Mouse (Mus musculus): ENCODE results near the gene Plcb1.

GRCm38 (mm10) chr2:135362948-135363347 lies 577.1 kb downstream of the Plcb1 start:
- no peak for TF ChIP-seq ZC3H11A (IDR thresholded peaks at IDR 0.05; ENCODE audit: borderline replicate concordance, low read depth, low read length)
- TF ChIP-seq CHD2 (IDR thresholded peaks at IDR 0.05; ENCODE audit: low read depth, low read length), result no peak
